Comparison of ENCODE assay signal across 8 mouse cellular contexts in genomic region chr8:46618639-46619320, GRCm38 (mm10). TPM values are rescaled to one million over a fixed set of nuclear protein-coding genes. Genes with fewer than 3 reads are reported as not detected.
DNase-seq lines count a peak whose midpoint lies in the region; ATAC-seq and TF ChIP-seq lines count a peak whose summit lies in the region.

No protein-coding gene starts in this region.

- no peak overlapping the region for H3K27ac ChIP-seq in ES-E14 (ENCODE audit: insufficient read depth, low read depth, low read length, poor library complexity, severe bottlenecking)
- H3K27ac ChIP-seq in heart, embryonic 13.5 days (replicated peaks) = peak overlapping the region; percentile 92
- H3K27ac ChIP-seq in limb, embryonic 15.5 days = no peak overlapping the region

- no peaks in the 10 kb centered on the region for H3K9me3 ChIP-seq in ES-E14 (ENCODE audit: control insufficient read depth, insufficient read depth, low read depth, low read length)
- H3K9me3 ChIP-seq in heart, embryonic 13.5 days = no peaks in the 10 kb centered on the region
- no peaks in the 10 kb centered on the region for H3K9me3 ChIP-seq in limb, embryonic 15.5 days

- H3ac ChIP-seq in C2C12 (ENCODE audit: control insufficient read depth, insufficient read length, low read depth) = peak overlapping the region; percentile 35

- TF ChIP-seq CTCF in C2C12 (IDR thresholded peaks at IDR 0.05; ENCODE audit: control insufficient read depth, insufficient read depth, insufficient read length) = no peak

- ATAC-seq in heart, embryonic 13.5 days (ENCODE audit: extremely low read depth, insufficient number of reproducible peaks, low FRiP score, low TSS enrichment) = no peak
- ATAC-seq in limb, embryonic 15.5 days (ENCODE audit: insufficient number of reproducible peaks, low FRiP score, low TSS enrichment, low read depth) = no peak
- ATAC-seq in cerebellum, adult (ENCODE audit: insufficient number of reproducible peaks, low FRiP score, low TSS enrichment) = no peak

- peaks cover 0 to 2% of the 10 kb centered on the region in 2 experiments; a peak in 1 of 4 replicates for H3K4me1 ChIP-seq in ES-E14 (ENCODE audit: control insufficient read depth in 2 of 2, insufficient read depth in 2 of 2, low read length in 2 of 2, poor library complexity in 1 of 2)
- H3K4me1 ChIP-seq in heart, embryonic 13.5 days = peaks cover 31% of the 10 kb centered on the region
- peaks cover 21% of the 10 kb centered on the region for H3K4me1 ChIP-seq in limb, embryonic 15.5 days

- H3K36me3 ChIP-seq in C2C12 (ENCODE audit: control insufficient read depth, insufficient read depth) (peaks cover 5% of the 10 kb centered on the region), ES-E14 (ENCODE audit: control insufficient read depth, insufficient read depth, low read length, poor library complexity, severe bottlenecking) (no peaks in the 10 kb centered on the region)
- no peaks in the 10 kb centered on the region for H3K36me3 ChIP-seq in heart, embryonic 13.5 days
- H3K36me3 ChIP-seq in limb, embryonic 15.5 days = no peaks in the 10 kb centered on the region

- 8% methylated on average over 10 of the region's 10 CpGs for WGBS in heart, embryonic 13.5 days
- 4% methylated on average over 10 of the region's 10 CpGs for WGBS in limb, embryonic 15.5 days

- H3K4me3 ChIP-seq in C2C12 (ENCODE audit: insufficient read depth, poor library complexity, severe bottlenecking) = peak overlapping the region; percentile 85
- peak overlapping the region; percentile 73 to 95 for H3K4me3 ChIP-seq in ES-E14 (ENCODE audit: insufficient read depth in 1 of 2, low read depth in 1 of 2, low read length in 2 of 2, poor library complexity in 1 of 2, severe bottlenecking in 1 of 2)
- peak overlapping the region; percentile 89 for H3K4me3 ChIP-seq in heart, embryonic 13.5 days
- peak overlapping the region; percentile 77 for H3K4me3 ChIP-seq in limb, embryonic 15.5 days

- peaks cover 66% of the 10 kb centered on the region for H3K79me2 ChIP-seq in C2C12 (ENCODE audit: control insufficient read depth, insufficient read depth)

- DNase-seq in ES-E14 (ENCODE audit: low read depth, low spot score) = no peak
- no peak for DNase-seq in frontal cortex, postnatal 14 days (ENCODE audit: low spot score in 2 of 2)
- DNase-seq in adrenal gland, postnatal 25 days = no peak
- no peak for DNase-seq in right cerebral cortex, adult 2 months (ENCODE audit: low spot score in 2 of 2)

- in situ Hi-C loops in ES-E14 (cut with MboI; ENCODE audit: low sequenced_read_pairs in 2 of 2, unreplicated experiment in 2 of 2) = no loop called here

- 0 out of 2 replicates have a peak overlapping the region, but pooled peaks have one; percentile 15 for H3K9ac ChIP-seq in ES-E14 (ENCODE audit: insufficient read depth, low read depth, low read length, poor library complexity, severe bottlenecking)
- peak overlapping the region; percentile 92 for H3K9ac ChIP-seq in heart, embryonic 13.5 days
- H3K9ac ChIP-seq in limb, embryonic 15.5 days = peak overlapping the region; percentile 71

- no peaks in the 10 kb centered on the region for H3K27me3 ChIP-seq in C2C12 (ENCODE audit: control insufficient read depth, insufficient read depth, insufficient read length)
- H3K27me3 ChIP-seq in heart, embryonic 13.5 days (replicated peaks) = no peaks in the 10 kb centered on the region
- H3K27me3 ChIP-seq in limb, embryonic 15.5 days = no peaks in the 10 kb centered on the region

- H3K4me2 ChIP-seq in heart, embryonic 13.5 days = peak overlapping the region; percentile 99
- peak overlapping the region; percentile 67 for H3K4me2 ChIP-seq in limb, embryonic 15.5 days

- H3K79me3 ChIP-seq in C2C12 (ENCODE audit: low read depth) = peaks cover 44% of the 10 kb centered on the region

TF ChIP-seq in C2C12, 6 proteins besides CTCF, POLR2A, EP300 and RAD21:
- TF ChIP-seq MAX (IDR thresholded peaks at IDR 0.05) = no peak
- no peak for TF ChIP-seq MYOG (IDR thresholded peaks at IDR 0.05; ENCODE audit: control insufficient read depth, extremely low read depth, insufficient read length)

TF ChIP-seq in ES-E14, 5 proteins besides CTCF, POLR2A, EP300 and RAD21:
- TF ChIP-seq ZNF384 (IDR thresholded peaks at IDR 0.05; ENCODE audit: low read depth, low read length) = no peak
- no peak for TF ChIP-seq ZC3H11A (IDR thresholded peaks at IDR 0.05; ENCODE audit: borderline replicate concordance, low read depth, low read length)
- peak; percentile 65 for TF ChIP-seq MAFK (IDR thresholded peaks at IDR 0.05; ENCODE audit: insufficient read depth, low read depth, low read length)

RNA-seq across cellular contexts. Expression of gene Casp3, which starts 1.7 kb away (rescaled TPM):
- 37.1 TPM for polyA plus RNA-seq in C2C12 (2012; fragmentation: generic; extraction: Trizol)
- 25.8 and 30.7 TPM in 2 replicates for total RNA-seq in ES-E14 (2012; rRNA removed)
- 51.0 and 54.9 TPM in 2 replicates for polyA plus RNA-seq in heart, embryonic 13.5 days (2015; fragmentation: Nextera tagmentation; extraction: Ambion mirVana)
- 72.3 and 74.0 TPM in 2 replicates for polyA plus RNA-seq in limb, embryonic 15.5 days (2015; fragmentation: Nextera tagmentation; extraction: Ambion mirVana)
- 22.6 and 28.9 TPM in 2 replicates for total RNA-seq in adrenal gland, postnatal 25 days (2021)

RNA-seq across cellular contexts. Expression of gene Primpol, which starts 1.8 kb away (rescaled TPM):
- polyA plus RNA-seq in C2C12 (2012; fragmentation: generic; extraction: Trizol) = 0.90 TPM
- total RNA-seq in ES-E14 (2012; rRNA removed) = 6.6 and 7.5 TPM in 2 replicates
- 9.5 and 9.6 TPM in 2 replicates for polyA plus RNA-seq in heart, embryonic 13.5 days (2015; fragmentation: Nextera tagmentation; extraction: Ambion mirVana)
- 11.4 and 12.4 TPM in 2 replicates for polyA plus RNA-seq in limb, embryonic 15.5 days (2015; fragmentation: Nextera tagmentation; extraction: Ambion mirVana)
- total RNA-seq in adrenal gland, postnatal 25 days (2021) = 12.4 and 18.9 TPM in 2 replicates

Comparison
In these comparisons a context has a peak if more than half of its experiments do, and no peak if none do; other contexts are left out.
1. H3K9ac ChIP-seq: peak in every context shown above with its lines; median percentile 92 in heart, embryonic 13.5 days; 71 in limb, embryonic 15.5 days; 15 in ES-E14.